Mouse (Mus musculus) liver, adult 2 months (tissue): ENCODE results near the gene Prkch.

Source experiments
- CTCF ChIP-seq: fragments of 200-500 bp; IDR thresholded peaks from 2 replicates; pipeline ENCODE4 v1.5.1; 2011; ENCODE audit warnings: low read depth, low read length, control low read depth
- POLR2A ChIP-seq: fragments of 200-500 bp; IDR thresholded peaks from 2 replicates; pipeline ENCODE4 v1.6.1; 2011; ENCODE audit warnings: low read length, control low read depth; ENCODE audit not compliant: insufficient read depth; ENCODE audit errors: extremely low read depth

GRCm38 (mm10) chr12:73779332-73780231, 195.0 kb downstream of the Prkch start:
- TF ChIP-seq POLR2A (no peak), CTCF (no peak)
